Mouse (Mus musculus) cerebellum, adult 2 months (tissue): Measurements from ENCODE around the gene Wdr18. TPM values are rescaled to one million over a fixed set of nuclear protein-coding genes. Genes with fewer than 3 reads are reported as not detected.

ENCODE experiments used
- DNase-seq, 2 experiments: peaks; one replicate each; pipeline ENCODE4 v3.0.0; 2021
- H3K27ac ChIP-seq: fragments of 200-500 bp; 2 replicates; pipeline ENCODE4 v1.5.1; 2012; ENCODE audit warnings: low read length, control low read depth, inconsistent platforms; ENCODE audit not compliant: insufficient read depth
- H3K27me3 ChIP-seq: fragments of 200-500 bp; 2 replicates; pipeline ENCODE4 v1.6.1; 2012; ENCODE audit warnings: inconsistent platforms, mild to moderate bottlenecking, low read length, moderate library complexity; ENCODE audit not compliant: control insufficient read depth, insufficient read depth
- H3K4me1 ChIP-seq: fragments of 200-500 bp; 2 replicates; pipeline ENCODE4 v1.6.1; 2011; ENCODE audit warnings: low read length; ENCODE audit not compliant: control insufficient read depth, insufficient read depth
- H3K4me3 ChIP-seq: fragments of 200-500 bp; replicated peaks from 2 replicates; pipeline ENCODE3; 2011; ENCODE audit warnings: mild to moderate bottlenecking, low read depth, low read length, control low read depth; ENCODE audit not compliant: insufficient read depth
- CTCF ChIP-seq: fragments of 200-500 bp; IDR thresholded peaks from 2 replicates; pipeline ENCODE4 v1.5.1; 2011; ENCODE audit warnings: low read depth, mild to moderate bottlenecking, control low read depth, low read length, moderate library complexity, borderline replicate concordance; ENCODE audit not compliant: insufficient read depth
- POLR2A ChIP-seq: fragments of 200-500 bp; IDR thresholded peaks from 2 replicates; pipeline ENCODE4 v1.6.1; 2011; ENCODE audit warnings: low read length, control low read depth, borderline replicate concordance; ENCODE audit not compliant: insufficient read depth
- WGBS: fragments of 180-500 bp; shearing (Covaris S2); methylation state at CpG from one replicate; pipeline ENCODE4 v1.1.7; 2018; 5-methylcytosine and 5-hydroxymethylcytosine counted together
- polyA plus RNA-seq: library from polyadenylated mRNA; depleted of rRNA; stranded (reverse); fragments of >200 nt; gene quantifications from 2 replicates; pipeline ENCODE4 v1.2.3, GENCODE M21; 2012; rRNA removed

Gene Wdr18
- polyA plus RNA-seq, 1 experiment: 57.4 TPM

DNA sequence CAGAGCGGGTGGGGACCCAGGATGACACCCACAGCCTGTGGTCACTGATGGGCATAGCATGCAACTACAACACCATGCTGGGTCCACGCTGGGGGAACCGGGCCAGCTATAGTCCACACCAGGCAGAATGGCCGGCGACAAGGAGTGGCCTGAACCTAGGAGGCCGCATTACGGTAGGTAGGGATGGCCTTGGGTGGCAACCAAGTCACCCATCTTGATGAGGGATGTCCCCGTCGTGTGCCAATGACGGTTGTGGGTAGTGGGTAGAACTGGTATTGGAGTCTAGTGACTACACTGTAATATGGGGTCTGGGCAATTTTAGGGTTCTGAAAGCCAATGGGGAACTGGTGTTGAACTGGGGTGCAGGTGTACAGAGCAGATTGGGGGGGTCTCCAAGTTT, 57.0 kb downstream of the Wdr18 start:
- Histone ChIP-seq H3K27ac (no peak overlapping the region), H3K4me1 (no peaks in the 10 kb centered on the region), H3K27me3 (no peaks in the 10 kb centered on the region), H3K4me3 (no peak overlapping the region)
- 85% methylated on average over 10 of the region's 10 CpGs for WGBS
- TF ChIP-seq CTCF (no peak), POLR2A (no peak)
- DNase-seq: no peak

DNA sequence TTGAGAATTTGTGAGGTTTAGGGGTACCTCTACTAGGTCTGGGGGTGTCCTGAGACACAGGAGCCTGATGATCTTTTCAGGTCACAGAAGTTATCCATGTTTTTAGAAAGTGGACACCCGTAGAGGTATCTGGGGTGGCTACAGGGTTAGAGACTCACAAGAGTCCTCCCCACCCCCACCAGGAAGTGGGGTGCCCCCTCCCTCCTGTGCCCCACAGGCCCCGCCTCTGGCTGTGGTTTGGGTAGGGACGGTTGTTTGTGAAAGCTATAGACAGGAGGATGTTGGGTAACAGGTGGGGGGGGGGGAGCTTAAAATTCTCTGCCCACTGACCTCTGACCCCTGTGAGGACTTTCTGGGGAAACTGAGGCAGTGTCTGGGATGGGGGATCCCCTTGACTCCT, 57.4 kb downstream of the Wdr18 start:
- TF ChIP-seq POLR2A (no peak), CTCF (no peak)
- Histone ChIP-seq H3K27ac (no peak overlapping the region), H3K4me1 (no peaks in the 10 kb centered on the region), H3K27me3 (no peaks in the 10 kb centered on the region), H3K4me3 (no peak overlapping the region)
- no peak for DNase-seq
- 82% methylated on average over 3 of the region's 3 CpGs for WGBS

DNA sequence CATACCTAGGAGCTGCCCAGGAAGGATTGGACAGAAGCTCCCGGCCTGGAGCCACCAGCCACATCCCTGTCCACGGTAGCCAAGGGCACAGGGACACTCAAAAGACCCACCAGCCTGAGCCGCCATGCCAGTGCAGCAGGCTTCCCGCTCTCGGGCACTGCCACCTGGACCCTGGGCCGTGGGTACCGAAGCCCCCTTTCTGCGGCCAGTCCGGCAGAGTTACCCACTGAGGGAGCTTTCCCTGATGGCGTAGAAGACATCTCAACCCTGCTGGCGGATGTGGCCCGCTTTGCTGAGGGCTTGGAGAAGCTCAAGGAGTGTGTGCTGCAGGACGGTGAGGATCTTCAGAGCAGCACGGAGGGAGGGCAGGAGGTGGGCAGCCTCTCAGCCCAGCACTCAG, 57.8 kb downstream of the Wdr18 start:
- H3K27ac ChIP-seq: no peak overlapping the region
- TF ChIP-seq CTCF (no peak), POLR2A (no peak)
- H3K4me1 ChIP-seq: no peaks in the 10 kb centered on the region
- H3K27me3 ChIP-seq: no peaks in the 10 kb centered on the region
- no peak for DNase-seq
- 79% methylated on average over 14 of the region's 14 CpGs for WGBS
- no peak overlapping the region for H3K4me3 ChIP-seq

GRCm38 (mm10) chr10:80018739-80019297, 58.9 kb downstream of the Wdr18 start:
- no peak for DNase-seq
- Histone ChIP-seq H3K4me3 (no peak overlapping the region), H3K4me1 (no peaks in the 10 kb centered on the region), H3K27ac (no peak overlapping the region), H3K27me3 (no peaks in the 10 kb centered on the region)
- 11% methylated on average over 15 of the region's 15 CpGs for WGBS
- TF ChIP-seq POLR2A (no peak), CTCF (no peak)

DNA sequence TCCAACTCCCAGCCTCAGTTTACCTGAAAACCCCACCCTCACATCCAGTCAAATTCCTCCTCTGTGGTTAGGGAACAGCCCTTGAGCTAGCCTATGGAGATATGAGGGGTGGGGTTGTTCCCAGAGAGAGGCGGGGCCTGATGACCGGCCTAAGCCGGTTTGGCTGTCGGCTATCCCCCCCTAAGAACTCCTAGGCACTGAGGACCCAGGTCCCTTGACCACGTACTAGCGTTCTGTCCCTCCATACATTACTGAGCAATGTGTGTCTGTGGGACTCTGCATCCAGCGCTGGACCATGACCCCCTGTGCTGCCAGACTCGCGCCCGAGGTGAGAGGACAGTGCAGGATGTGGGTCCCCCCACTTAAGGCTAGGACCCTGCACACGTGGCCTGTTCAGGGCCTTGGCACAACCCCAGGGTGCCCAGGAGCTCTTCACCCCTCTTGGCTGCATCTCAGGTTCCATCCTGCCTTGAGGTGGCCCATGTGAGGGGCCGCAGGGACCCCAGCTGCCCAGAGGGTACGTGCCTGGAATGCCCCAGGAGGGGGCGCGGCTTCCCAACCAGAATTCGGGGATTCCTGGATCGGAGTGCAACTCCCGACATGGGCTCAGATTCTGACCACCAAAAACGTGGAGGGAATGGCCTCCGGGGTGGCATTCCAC, 59.6 kb downstream of the Wdr18 start:
- H3K27me3 ChIP-seq: no peaks in the 10 kb centered on the region
- DNase-seq: no peak
- H3K4me1 ChIP-seq: no peaks in the 10 kb centered on the region
- TF ChIP-seq POLR2A: no peak
- no peak for TF ChIP-seq CTCF
- H3K4me3 ChIP-seq: no peak overlapping the region
- H3K27ac ChIP-seq: no peak overlapping the region
- 10% methylated on average over 20 of the region's 20 CpGs for WGBS

Other genes with a start within 250 kb of the Wdr18 start
- 227 and 270 TPM in 2 replicates for gene Hcn2, start 243.5 kb upstream of the Wdr18 start, polyA plus RNA-seq
- 74.7 and 80.4 TPM in 2 replicates for gene Polrmt, start 213.6 kb upstream of the Wdr18 start, polyA plus RNA-seq
- 10.6 and 11.1 TPM in 2 replicates for gene Fgf22, start 205.1 kb upstream of the Wdr18 start, polyA plus RNA-seq
- gene Rnf126, start 193.2 kb upstream of the Wdr18 start, polyA plus RNA-seq: 126 and 127 TPM in 2 replicates
- gene Fstl3, start 182.9 kb upstream of the Wdr18 start, polyA plus RNA-seq: 2.2 and 2.5 TPM in 2 replicates
- gene Prss57, start 169.2 kb upstream of the Wdr18 start, polyA plus RNA-seq: 0.16 and 0.19 TPM in 2 replicates
- 140 and 143 TPM in 2 replicates for gene Palm, start 166.6 kb upstream of the Wdr18 start, polyA plus RNA-seq
- 0.29 and 0.41 TPM in 2 replicates for gene Misp, start 139.2 kb upstream of the Wdr18 start, polyA plus RNA-seq
- 64.2 and 68.6 TPM in 2 replicates for gene Ptbp1, start 105.7 kb upstream of the Wdr18 start, polyA plus RNA-seq
- 2.4 and 2.5 TPM in 2 replicates for gene Prtn3, start 85.7 kb upstream of the Wdr18 start, polyA plus RNA-seq
- 46.0 and 49.3 TPM in 2 replicates for gene Plppr3, start 85.5 kb upstream of the Wdr18 start, polyA plus RNA-seq
- gene Elane, start 73.9 kb upstream of the Wdr18 start, polyA plus RNA-seq: 0.15 TPM in 1 of 2 replicates, not detected in the other
- 0.29 and 0.41 TPM in 2 replicates for gene Cfd, start 69.3 kb upstream of the Wdr18 start, polyA plus RNA-seq
- gene Med16, start 51.2 kb upstream of the Wdr18 start, polyA plus RNA-seq: 46.5 and 47.4 TPM in 2 replicates
- gene Gm26602, start 49.3 kb upstream of the Wdr18 start, polyA plus RNA-seq: not detected in 2 replicates
- 12.1 and 12.8 TPM in 2 replicates for gene Kiss1r, start 43.2 kb upstream of the Wdr18 start, polyA plus RNA-seq
- gene R3hdm4, start 38.9 kb upstream of the Wdr18 start, polyA plus RNA-seq: 156 and 162 TPM in 2 replicates
- 4.7 TPM in 2 replicates for gene Arid3a, start 33.1 kb upstream of the Wdr18 start, polyA plus RNA-seq
- gene Grin3b, start 10.6 kb downstream of the Wdr18 start, polyA plus RNA-seq: 5.5 and 5.9 TPM in 2 replicates
- 191 and 204 TPM in 2 replicates for gene Tmem259, start 24.2 kb downstream of the Wdr18 start, polyA plus RNA-seq
- gene Cnn2, start 28.4 kb downstream of the Wdr18 start, polyA plus RNA-seq: 8.2 and 9.3 TPM in 2 replicates
- 31.1 and 32.4 TPM in 2 replicates for gene Abca7, start 36.3 kb downstream of the Wdr18 start, polyA plus RNA-seq
- 2.2 and 2.7 TPM in 2 replicates for gene Arhgap45, start 56.5 kb downstream of the Wdr18 start, polyA plus RNA-seq
- 224 and 231 TPM in 2 replicates for gene Polr2e, start 79.6 kb downstream of the Wdr18 start, polyA plus RNA-seq
- gene Gpx4, start 87.0 kb downstream of the Wdr18 start, polyA plus RNA-seq: 888 and 964 TPM in 2 replicates
- gene Sbno2, start 145.4 kb downstream of the Wdr18 start, polyA plus RNA-seq: 25.4 and 28.9 TPM in 2 replicates
- 110 and 112 TPM in 2 replicates for gene Stk11, start 155.7 kb downstream of the Wdr18 start, polyA plus RNA-seq
- 736 and 758 TPM in 2 replicates for gene Atp5d, start 178.5 kb downstream of the Wdr18 start, polyA plus RNA-seq
- 147 and 151 TPM in 2 replicates for gene Cbarp, start 180.7 kb downstream of the Wdr18 start, polyA plus RNA-seq
- 26.1 and 26.5 TPM in 2 replicates for gene Midn, start 188.1 kb downstream of the Wdr18 start, polyA plus RNA-seq
- 240 and 261 TPM in 2 replicates for gene Cirbp, start 205.8 kb downstream of the Wdr18 start, polyA plus RNA-seq
- gene 1600002K03Rik, start 212.8 kb downstream of the Wdr18 start, polyA plus RNA-seq: 16.4 and 18.0 TPM in 2 replicates
- gene Efna2, start 219.3 kb downstream of the Wdr18 start, polyA plus RNA-seq: 10.2 and 10.7 TPM in 2 replicates